Mouse (Mus musculus) cortical plate, adult 2 months (tissue): ENCODE results near the gene Fli1.

ENCODE experiments used
- CTCF ChIP-seq: fragments of 200-500 bp; IDR thresholded peaks from 2 replicates; pipeline ENCODE4 v1.5.1; 2011; ENCODE audit warnings: mild to moderate bottlenecking, control low read depth, low read length; ENCODE audit not compliant: insufficient read depth; ENCODE audit errors: extremely low read depth
- POLR2A ChIP-seq: fragments of 200-500 bp; IDR thresholded peaks from 2 replicates; pipeline ENCODE4 v1.6.1; 2011; ENCODE audit warnings: mild to moderate bottlenecking, low read length, control low read depth; ENCODE audit not compliant: insufficient read depth; ENCODE audit errors: extremely low read depth

DNA sequence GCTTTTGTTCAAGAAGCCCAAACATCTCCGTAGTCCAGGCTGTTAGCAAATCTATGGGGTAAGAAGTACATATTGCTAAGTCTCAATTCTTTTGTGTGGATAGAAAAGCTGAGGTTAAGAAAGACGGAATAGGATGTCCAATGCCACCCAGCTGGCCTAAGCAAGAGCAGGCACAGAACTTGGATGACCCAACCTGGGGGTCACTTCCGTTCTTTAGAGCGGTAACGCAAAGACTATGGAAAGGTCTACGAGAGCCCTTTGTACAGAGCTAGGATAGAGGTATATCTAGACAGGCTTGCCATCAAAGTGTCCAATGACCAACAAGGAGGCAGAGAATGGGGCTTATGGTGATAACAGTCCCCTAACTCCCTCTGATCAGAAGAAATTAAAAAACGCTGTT is 15.3 kb downstream of the Fli1 start:
- TF ChIP-seq POLR2A (no peak), CTCF (no peak)
